Mouse (Mus musculus) heart, postnatal 0 days (tissue): ENCODE data around the gene Tipin. TPM values are rescaled to one million over a fixed set of nuclear protein-coding genes. Genes with fewer than 3 reads are reported as not detected.

Experiments
- ATAC-seq: fragments of 200-750 bp; cut with Nextera tagmentation; 2 replicates; pipeline ENCODE4 v1.8.0; 2017; ENCODE audit warnings: low read depth, moderate number of reproducible peaks, moderate library complexity; ENCODE audit not compliant: insufficient read depth
- DNase-seq: peaks from one replicate; pipeline ENCODE4 v3.0.0-alpha.2; 2016; ENCODE audit warnings: low spot score
- H3K27ac ChIP-seq: fragments of 300-500 bp; sonication (generic); 2 replicates; pipeline ENCODE4 v1.5.1; 2014; ENCODE audit warnings: low read depth, mild to moderate bottlenecking
- H3K27me3 ChIP-seq: fragments of 300-500 bp; sonication (generic); 2 replicates; pipeline ENCODE4 v1.6.1; 2014; ENCODE audit warnings: low read length, mixed read lengths; ENCODE audit not compliant: control insufficient read depth, insufficient read depth
- H3K36me3 ChIP-seq: fragments of 300-500 bp; sonication (generic); replicated peaks from 2 replicates; pipeline ENCODE4 v1.6.1; 2014; ENCODE audit warnings: low read length, mixed read lengths; ENCODE audit not compliant: control insufficient read depth, insufficient read depth
- H3K4me1 ChIP-seq: fragments of 300-500 bp; sonication (generic); 2 replicates; pipeline ENCODE4 v1.6.1; 2014; ENCODE audit warnings: antibody characterized with exemption; ENCODE audit not compliant: control insufficient read depth, insufficient read depth
- H3K4me2 ChIP-seq: fragments of 300-500 bp; sonication (generic); 2 replicates; pipeline ENCODE4 v1.6.1; 2014; ENCODE audit warnings: low read depth, mild to moderate bottlenecking, low read length, moderate library complexity
- H3K4me3 ChIP-seq: fragments of 300-500 bp; sonication (generic); 2 replicates; pipeline ENCODE4 v1.5.1; 2014; ENCODE audit warnings: low read depth, low read length
- H3K9ac ChIP-seq: fragments of 300-500 bp; sonication (generic); replicated peaks from 2 replicates; pipeline ENCODE4 v1.6.1; 2014; ENCODE audit warnings: low read depth, low read length, mixed read lengths
- H3K9me3 ChIP-seq: fragments of 300-500 bp; sonication (generic); replicated peaks from 2 replicates; pipeline ENCODE4 v1.6.1; 2016; ENCODE audit warnings: low read length; ENCODE audit not compliant: control insufficient read depth
- CTCF ChIP-seq: IDR thresholded peaks from 2 replicates; pipeline ENCODE4 v1.5.1; 2016; ENCODE audit warnings: antibody characterized with exemption, control low read depth, low read depth
- EP300 ChIP-seq: IDR thresholded peaks from 2 replicates; pipeline ENCODE4 v1.6.1; 2016; ENCODE audit warnings: antibody characterized with exemption, low read depth
- whole genome bisulfite sequencing: fragments of 180-500 bp; shearing (Covaris S2); extraction: QIAGEN DNeasy Blood & Tissue Kit; methylation state at CpG from one replicate; pipeline ENCODE4 v1.1.7; 2014; 5-methylcytosine and 5-hydroxymethylcytosine counted together
- polyA plus RNA-seq: library from polyadenylated mRNA; unstranded; fragments of >200 nt; fragmentation: Nextera tagmentation; extraction: Ambion mirVana; gene quantifications from 2 replicates; pipeline ENCODE4 v1.2.1, GENCODE M21; 2015
- total RNA-seq: library from RNA; depleted of rRNA; stranded (reverse); fragments of >200 nt; gene quantifications from 2 replicates; pipeline ENCODE4 v1.2.3, GENCODE M21; 2014; ENCODE audit warnings: low replicate concordance

The Tipin gene
- total and polyA plus RNA-seq, 2 experiments from 2014 or later = 19.8 to 60.7 TPM

DNA sequence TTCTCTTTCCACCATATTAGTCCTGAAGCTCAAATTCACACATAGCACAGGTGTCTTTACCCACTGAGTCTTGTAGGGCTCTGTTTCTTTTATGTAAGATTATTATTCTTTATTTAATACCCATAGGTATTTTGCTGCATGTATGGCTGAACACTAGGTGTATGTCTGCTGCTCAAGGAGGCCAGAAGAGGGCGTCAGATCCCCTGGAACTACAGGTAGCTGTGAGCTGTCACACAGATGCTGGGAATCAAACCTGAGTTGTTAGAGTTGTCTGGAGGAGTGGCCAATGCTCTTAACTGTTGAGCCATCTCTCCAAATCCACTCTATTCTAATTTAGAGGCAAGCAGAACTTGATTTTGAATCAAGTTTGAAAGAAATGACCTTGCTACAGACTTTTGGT lies 30.7 kb downstream of the Tipin start:
- no peaks in the 10 kb centered on the region for H3K9me3 ChIP-seq
- H3K4me1 ChIP-seq = no peaks in the 10 kb centered on the region
- peaks cover 69% of the 10 kb centered on the region for H3K36me3 ChIP-seq
- DNase-seq (no peak), ATAC-seq (no peak)
- H3K9ac ChIP-seq = no peak overlapping the region
- no peak overlapping the region for H3K27ac ChIP-seq
- no peak for TF ChIP-seq CTCF
- no peak for TF ChIP-seq EP300
- no peaks in the 10 kb centered on the region for H3K27me3 ChIP-seq
- no peak overlapping the region for H3K4me3 ChIP-seq
- H3K4me2 ChIP-seq = no peak overlapping the region
- 34% methylated on average over 1 of the region's 1 CpGs for WGBS

DNA sequence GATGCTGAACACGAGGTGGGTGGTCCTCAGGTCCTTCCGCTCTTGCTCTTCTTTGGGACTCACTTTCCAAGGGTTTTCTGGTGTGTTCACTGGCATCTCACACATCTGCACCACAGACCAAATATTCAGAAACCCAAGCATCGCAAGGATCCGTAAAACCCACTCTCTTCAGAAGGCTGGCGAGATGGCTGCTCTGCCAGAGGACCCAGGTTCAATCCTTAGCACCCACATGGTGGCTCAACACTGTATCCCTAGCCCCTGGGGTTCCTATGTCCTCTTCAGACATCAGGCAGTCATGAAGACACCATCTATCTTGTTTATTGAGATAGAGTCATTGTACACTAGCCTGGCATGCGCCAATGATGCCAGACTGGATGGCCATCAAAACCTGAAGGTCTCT lies 33.3 kb downstream of the Tipin start:
- H3K36me3 ChIP-seq = peaks cover 76% of the 10 kb centered on the region
- no peaks in the 10 kb centered on the region for H3K9me3 ChIP-seq
- 91% methylated on average over 6 of the region's 6 CpGs for WGBS
- ATAC-seq = no peak
- no peak overlapping the region for H3K4me3 ChIP-seq
- no peak overlapping the region for H3K4me2 ChIP-seq
- DNase-seq = no peak
- no peak overlapping the region for H3K27ac ChIP-seq
- no peaks in the 10 kb centered on the region for H3K27me3 ChIP-seq
- TF ChIP-seq EP300 (no peak), CTCF (no peak)
- no peaks in the 10 kb centered on the region for H3K4me1 ChIP-seq
- H3K9ac ChIP-seq = no peak overlapping the region

DNA sequence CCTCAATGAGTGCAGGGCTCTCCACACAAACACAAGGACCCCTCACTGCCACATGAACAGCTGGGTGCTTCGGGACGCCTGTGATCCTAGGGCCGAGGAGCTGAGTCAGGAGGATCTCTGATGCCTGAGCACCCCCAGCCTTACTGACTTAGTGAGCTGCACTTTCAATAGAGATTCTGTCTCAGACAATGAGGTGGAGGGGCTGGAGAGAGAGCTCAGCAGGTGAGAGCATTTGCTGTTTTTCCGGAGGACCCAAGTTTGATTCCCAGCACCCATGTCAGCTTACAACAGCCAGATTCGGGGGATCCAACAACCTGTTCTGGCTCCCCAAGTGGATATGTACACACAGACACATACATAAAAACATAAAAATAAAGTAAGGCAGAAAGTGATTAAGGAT lies 35.6 kb downstream of the Tipin start:
- no peak overlapping the region for H3K9ac ChIP-seq

DNA sequence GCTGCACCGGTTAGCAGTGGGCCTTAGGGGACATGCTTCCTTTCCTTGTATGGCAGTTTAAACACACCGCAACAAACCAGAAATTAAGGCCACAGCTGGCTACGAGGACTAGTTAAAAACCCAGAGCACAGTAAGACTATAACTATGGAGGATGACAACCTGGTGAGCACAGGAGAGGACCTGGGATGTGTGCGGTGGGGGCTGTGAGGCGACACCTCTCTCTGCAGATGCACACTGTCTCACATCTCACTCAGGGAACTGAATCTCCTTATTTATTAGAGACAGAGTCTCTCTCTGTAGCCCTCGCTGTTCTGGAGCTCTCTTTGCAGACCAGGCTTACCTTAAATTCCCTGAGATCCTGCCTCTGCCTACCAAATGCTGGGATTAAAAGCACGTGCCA lies 42.6 kb downstream of the Tipin start:
- Histone ChIP-seq H3K9me3 (no peaks in the 10 kb centered on the region), H3K36me3 (peaks cover 85% of the 10 kb centered on the region), H3K4me1 (no peaks in the 10 kb centered on the region), H3K4me2 (no peak overlapping the region), H3K27ac (no peak overlapping the region), H3K4me3 (no peak overlapping the region), H3K27me3 (no peaks in the 10 kb centered on the region), H3K9ac (no peak overlapping the region)
- 93% methylated on average over 7 of the region's 7 CpGs for WGBS
- TF ChIP-seq EP300 (no peak), CTCF (no peak)
- ATAC-seq = no peak
- no peak for DNase-seq

More for the DNA sequence above, 35.6 kb downstream of the Tipin start:
- no peak for ATAC-seq
- 93% methylated on average over 5 of the region's 5 CpGs for WGBS
- H3K36me3 ChIP-seq = peaks cover 79% of the 10 kb centered on the region
- TF ChIP-seq EP300 (no peak), CTCF (no peak)
- H3K4me1 ChIP-seq = no peaks in the 10 kb centered on the region
- H3K27ac ChIP-seq = no peak overlapping the region
- no peaks in the 10 kb centered on the region for H3K27me3 ChIP-seq
- no peak overlapping the region for H3K4me3 ChIP-seq
- H3K4me2 ChIP-seq = no peak overlapping the region
- no peaks in the 10 kb centered on the region for H3K9me3 ChIP-seq
- DNase-seq = no peak

DNA sequence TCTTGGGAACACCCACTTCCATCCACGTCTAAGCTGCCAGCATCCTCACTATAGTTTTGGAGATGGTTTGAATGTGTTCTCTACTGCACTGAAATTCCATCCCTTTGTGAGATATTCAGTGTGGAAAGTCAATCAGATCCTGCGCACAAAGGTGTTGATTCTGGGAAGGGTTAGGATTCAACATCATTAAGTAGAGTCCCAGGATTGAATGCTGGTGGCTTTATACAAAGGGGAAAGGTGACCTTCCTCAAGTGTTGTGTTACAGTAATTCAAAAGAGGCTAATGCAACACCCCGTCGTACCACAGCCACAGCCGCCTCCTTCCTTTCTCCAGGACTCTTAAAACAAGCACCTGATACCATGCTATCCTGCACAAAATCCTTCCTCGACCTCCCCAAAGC lies 54.4 kb downstream of the Tipin start:
- 86% methylated on average over 6 of the region's 6 CpGs for WGBS
- Histone ChIP-seq H3K36me3 (peaks cover 22% of the 10 kb centered on the region), H3K4me3 (no peak overlapping the region), H3K4me1 (peaks cover 10% of the 10 kb centered on the region; the same call in 1 of the 2 replicates), H3K4me2 (no peak overlapping the region), H3K9me3 (no peaks in the 10 kb centered on the region), H3K27me3 (no peaks in the 10 kb centered on the region), H3K9ac (no peak overlapping the region), H3K27ac (no peak overlapping the region)
- TF ChIP-seq CTCF (no peak), EP300 (no peak)
- no peak for ATAC-seq
- DNase-seq = no peak

DNA sequence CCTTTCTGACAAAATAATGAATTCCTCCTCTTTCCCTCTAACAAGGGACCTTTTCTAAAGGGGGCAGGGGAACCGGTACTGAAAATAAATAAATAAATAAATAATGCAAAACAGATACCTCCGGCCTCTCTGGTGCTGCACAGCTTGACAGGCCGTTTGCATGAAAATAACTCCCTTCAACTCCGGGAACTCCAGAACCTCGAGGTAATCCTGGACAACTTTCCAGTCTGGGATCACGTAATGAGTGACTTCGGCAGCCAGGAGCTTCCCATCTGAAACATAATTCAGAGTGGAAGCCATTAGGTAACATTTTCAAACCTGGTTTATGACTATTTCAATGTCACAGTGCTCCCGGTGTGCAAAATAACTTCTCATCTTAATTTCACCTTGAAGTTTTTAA lies 58.0 kb downstream of the Tipin start:
- no peak for TF ChIP-seq EP300
- TF ChIP-seq CTCF = no peak
- peaks cover 22% of the 10 kb centered on the region for H3K36me3 ChIP-seq
- DNase-seq (no peak), ATAC-seq (no peak)
- peak overlapping the region; percentile 86 for H3K4me2 ChIP-seq
- no peaks in the 10 kb centered on the region for H3K9me3 ChIP-seq
- H3K4me1 ChIP-seq = peaks cover 10% of the 10 kb centered on the region; the same call in 1 of the 2 replicates
- peak overlapping the region; percentile 99 for H3K27ac ChIP-seq
- no peak overlapping the region for H3K9ac ChIP-seq
- H3K27me3 ChIP-seq = no peaks in the 10 kb centered on the region
- H3K4me3 ChIP-seq = peak overlapping the region; percentile 65
- WGBS = 40% methylated on average over 8 of the region's 8 CpGs
